Mouse (Mus musculus): ENCODE results near the gene Olfr96. TPM values are rescaled to one million over a fixed set of nuclear protein-coding genes. Genes with fewer than 3 reads are reported as not detected.
"Not testable (repeated sequence)": the region's sequence is repeated elsewhere in the genome, so short reads cannot be mapped to it uniquely, and the experiment has no call there.

Gene Olfr96
- polyA plus RNA-seq, 1 experiment = not detected

GRCm38 (mm10) chr17:37210884-37211768 is 8.8 kb upstream of the Olfr96 start:
- H3K4me3 ChIP-seq = no peak overlapping the region
- H3K36me3 ChIP-seq (ENCODE audit: control insufficient read depth, insufficient read depth) = no peaks in the 10 kb centered on the region
- H3ac ChIP-seq (ENCODE audit: control insufficient read depth, insufficient read length) = no peak overlapping the region
- TF ChIP-seq MYOD1 (IDR thresholded peaks at IDR 0.05; ENCODE audit: control insufficient read depth in 1 of 3, insufficient read length in 2 of 3, low read depth in 2 of 3) (no peak), USF1 (IDR thresholded peaks at IDR 0.05; ENCODE audit: low read depth) (no peak), TCF12 (IDR thresholded peaks at IDR 0.05; ENCODE audit: insufficient read depth, poor library complexity, severe bottlenecking) (no peak), SRF (IDR thresholded peaks at IDR 0.05; ENCODE audit: control insufficient read depth, insufficient read length, low read depth) (no peak), E2F4 (IDR thresholded peaks at IDR 0.05; ENCODE audit: insufficient read depth) (no peak)
- H3K79me2 ChIP-seq (ENCODE audit: control insufficient read depth, insufficient read depth) = no peaks in the 10 kb centered on the region
- H3K4me2 ChIP-seq (ENCODE audit: low read depth) = no peak overlapping the region
- peaks cover 10% of the 10 kb centered on the region for H3K27me3 ChIP-seq (ENCODE audit: control insufficient read depth, insufficient read depth, insufficient read length)

DNA sequence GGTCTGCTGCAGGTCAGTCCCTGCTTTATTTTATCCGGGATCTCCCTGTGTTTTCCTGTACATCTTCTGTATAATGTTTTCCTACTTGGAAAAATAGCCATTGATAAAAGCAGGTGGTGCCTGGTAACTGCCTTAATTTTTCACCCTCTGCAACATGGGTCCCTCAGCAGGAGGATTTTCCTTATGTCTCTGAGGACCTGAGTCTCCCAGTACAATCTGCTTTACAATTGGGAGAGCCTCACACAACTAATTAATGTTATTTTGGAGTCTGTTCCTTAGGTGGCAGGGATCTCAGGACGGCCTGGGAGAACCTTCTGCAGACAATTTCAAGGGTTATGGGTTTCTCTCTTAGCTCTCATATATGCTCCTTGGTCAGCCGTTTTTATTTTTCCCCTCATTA is 6.9 kb upstream of the Olfr96 start, which contains the start of gene Olfr95:
Gene Olfr95, minus strand, starts transcription at position 101 of the 400 bp plus-strand sequence.
- TF ChIP-seq USF1 (IDR thresholded peaks at IDR 0.05; ENCODE audit: low read depth) (no peak), POLR2AphosphoS2 (IDR thresholded peaks at IDR 0.05; ENCODE audit: insufficient read length, low read depth) (no peak), MAX (IDR thresholded peaks at IDR 0.05; ENCODE audit: low read depth) (no peak), REST (IDR thresholded peaks at IDR 0.05; ENCODE audit: insufficient read depth, insufficient read length) (no peak), MYOD1 (IDR thresholded peaks at IDR 0.05; ENCODE audit: control insufficient read depth in 1 of 3, insufficient read length in 2 of 3, low read depth in 2 of 3) (no peak), POLR2A (IDR thresholded peaks at IDR 0.05; ENCODE audit: insufficient read length, low read depth) (no peak), MYOG (IDR thresholded peaks at IDR 0.05; ENCODE audit: control insufficient read depth in 1 of 3, insufficient read depth in 1 of 3, insufficient read length in 2 of 3, low read depth in 2 of 3) (no peak), E2F4 (IDR thresholded peaks at IDR 0.05; ENCODE audit: insufficient read depth) (no peak), TCF3 (IDR thresholded peaks at IDR 0.05; ENCODE audit: insufficient read length, low read depth) (no peak), CEBPB (IDR thresholded peaks at IDR 0.05; ENCODE audit: insufficient read depth, poor library complexity, severe bottlenecking) (no peak), SRF (IDR thresholded peaks at IDR 0.05; ENCODE audit: control insufficient read depth, insufficient read length, low read depth) (no peak), TCF12 (IDR thresholded peaks at IDR 0.05; ENCODE audit: insufficient read depth, poor library complexity, severe bottlenecking) (no peak)
- Histone ChIP-seq H3K4me2 (ENCODE audit: low read depth) (no peak within 1 kb of the TSS), H3K27me3 (ENCODE audit: control insufficient read depth, insufficient read depth, insufficient read length) (peaks cover 10% of the 10 kb centered on the region), H3K36me3 (ENCODE audit: control insufficient read depth, insufficient read depth) (no peaks in the 10 kb centered on the region), H3K4me3 (no peak within 1 kb of the TSS), H3K79me2 (ENCODE audit: control insufficient read depth, insufficient read depth) (no peaks in the 10 kb centered on the region), H3ac (ENCODE audit: control insufficient read depth, insufficient read length) (no peak within 1 kb of the TSS)

DNA sequence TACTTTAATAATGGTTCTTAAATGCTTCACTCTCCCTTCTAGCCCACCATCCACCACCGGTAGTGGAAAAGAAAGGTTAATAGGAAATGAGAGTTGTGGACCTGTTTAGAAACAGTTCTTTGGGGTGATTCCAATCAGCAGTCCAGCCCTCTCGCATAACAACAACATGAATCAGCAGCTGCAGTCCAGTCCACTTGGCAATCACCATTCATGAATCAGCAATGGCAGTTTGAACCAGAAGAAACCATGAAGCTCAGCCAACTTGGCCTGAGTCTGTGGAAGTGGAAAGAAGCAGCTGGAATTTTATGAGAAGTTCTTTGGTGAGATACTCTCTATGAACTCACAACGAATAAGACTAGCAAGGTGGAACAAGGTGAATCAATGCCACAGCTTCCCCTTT is 1.5 kb upstream of the Olfr96 start:
- Histone ChIP-seq H3K27me3 (ENCODE audit: control insufficient read depth, insufficient read depth, insufficient read length) (no peaks in the 10 kb centered on the region), H3K4me3 (no peak overlapping the region), H3ac (ENCODE audit: control insufficient read depth, insufficient read length) (no peak overlapping the region), H3K36me3 (ENCODE audit: control insufficient read depth, insufficient read depth) (no peaks in the 10 kb centered on the region), H3K4me2 (ENCODE audit: low read depth) (no peak overlapping the region), H3K79me2 (ENCODE audit: control insufficient read depth, insufficient read depth) (no peaks in the 10 kb centered on the region)
- no peak for TF ChIP-seq POLR2A (IDR thresholded peaks at IDR 0.05; ENCODE audit: insufficient read length, low read depth)

DNA sequence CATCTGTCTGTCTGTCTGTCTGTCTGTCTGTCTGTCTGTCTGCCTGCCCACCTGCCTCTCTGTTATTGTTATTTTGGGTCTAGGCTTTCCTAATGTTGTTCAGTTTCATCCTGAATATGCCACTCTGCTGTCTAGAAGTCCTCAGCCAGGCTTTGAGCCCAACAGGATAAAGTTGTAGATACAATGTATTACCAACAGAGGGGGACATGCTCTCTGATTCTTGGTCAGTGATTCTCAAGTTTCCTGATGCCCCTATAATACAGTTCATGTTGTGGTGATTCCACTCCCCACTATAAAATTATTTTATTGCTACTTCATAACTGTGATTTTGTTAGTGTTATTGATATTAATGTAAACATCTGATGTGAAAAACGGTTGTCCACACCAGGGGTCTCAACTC is 1.9 kb downstream of the Olfr96 start:
- Histone ChIP-seq H3K4me2 (ENCODE audit: low read depth) (no peak overlapping the region), H3K79me2 (ENCODE audit: control insufficient read depth, insufficient read depth) (no peaks in the 10 kb centered on the region), H3K4me3 (no peak overlapping the region), H3K36me3 (ENCODE audit: control insufficient read depth, insufficient read depth) (no peaks in the 10 kb centered on the region), H3ac (ENCODE audit: control insufficient read depth, insufficient read length) (no peak overlapping the region), H3K27me3 (ENCODE audit: control insufficient read depth, insufficient read depth, insufficient read length) (no peaks in the 10 kb centered on the region)
- no peak for TF ChIP-seq REST (IDR thresholded peaks at IDR 0.05; ENCODE audit: insufficient read depth, insufficient read length)
- TF ChIP-seq POLR2A (IDR thresholded peaks at IDR 0.05; ENCODE audit: insufficient read length, low read depth) = no peak
- no peak for TF ChIP-seq MYOG (IDR thresholded peaks at IDR 0.05; ENCODE audit: control insufficient read depth in 1 of 3, insufficient read depth in 1 of 3, insufficient read length in 2 of 3, low read depth in 2 of 3)
- TF ChIP-seq CEBPB (IDR thresholded peaks at IDR 0.05; ENCODE audit: insufficient read depth, poor library complexity, severe bottlenecking) = no peak
- no peak for TF ChIP-seq MAX (IDR thresholded peaks at IDR 0.05; ENCODE audit: low read depth)
- no peak for TF ChIP-seq SRF (IDR thresholded peaks at IDR 0.05; ENCODE audit: control insufficient read depth, insufficient read length, low read depth)
- TF ChIP-seq TCF3 (IDR thresholded peaks at IDR 0.05; ENCODE audit: insufficient read length, low read depth) = no peak
- TF ChIP-seq E2F4 (IDR thresholded peaks at IDR 0.05; ENCODE audit: insufficient read depth) = no peak
- no peak for TF ChIP-seq TCF12 (IDR thresholded peaks at IDR 0.05; ENCODE audit: insufficient read depth, poor library complexity, severe bottlenecking)
- no peak for TF ChIP-seq USF1 (IDR thresholded peaks at IDR 0.05; ENCODE audit: low read depth)
- no peak for TF ChIP-seq POLR2AphosphoS2 (IDR thresholded peaks at IDR 0.05; ENCODE audit: insufficient read length, low read depth)
- no peak for TF ChIP-seq MYOD1 (IDR thresholded peaks at IDR 0.05; ENCODE audit: control insufficient read depth in 1 of 3, insufficient read length in 2 of 3, low read depth in 2 of 3)

GRCm38 (mm10) chr17:37237230-37237629 is 17.3 kb downstream of the Olfr96 start, which contains the start of gene Olfr97:
TSS of gene Olfr97 (minus strand) at chr17:37237330.
- not testable (repeated sequence) for H3K4me3 ChIP-seq; H3K79me2 ChIP-seq (ENCODE audit: control insufficient read depth, insufficient read depth); H3K36me3 ChIP-seq (ENCODE audit: control insufficient read depth, insufficient read depth); H3K4me2 ChIP-seq (ENCODE audit: low read depth); H3K27me3 ChIP-seq (ENCODE audit: control insufficient read depth, insufficient read depth, insufficient read length); H3ac ChIP-seq (ENCODE audit: control insufficient read depth, insufficient read length)
